Mouse (Mus musculus) forebrain, embryonic 11.5 days (tissue): ENCODE results near the gene Psd4. TPM values are rescaled to one million over a fixed set of nuclear protein-coding genes. Genes with fewer than 3 reads are reported as not detected.
A peak's percentile ranks its signal among the peaks of the same experiment; 100 is the strongest.

Experiments
- ATAC-seq: fragments of 200-750 bp; cut with Nextera tagmentation; replicated peaks from 2 replicates; pipeline ENCODE4 v1.8.0; 2017; ENCODE audit warnings: moderate TSS enrichment; ENCODE audit not compliant: low FRiP score
- DNase-seq: peaks from one replicate; pipeline ENCODE4 v3.0.0-alpha.2; 2017; ENCODE audit warnings: low spot score
- H3K27ac ChIP-seq: fragments of 300-500 bp; sonication (generic); 2 replicates; pipeline ENCODE4 v1.5.1; 2014; ENCODE audit warnings: low read depth, low read length
- H3K27me3 ChIP-seq: fragments of 300-500 bp; sonication (generic); 2 replicates; pipeline ENCODE4 v1.6.1; 2014; ENCODE audit warnings: mild to moderate bottlenecking, low read length, mixed read lengths; ENCODE audit not compliant: control insufficient read depth, insufficient read depth
- H3K36me3 ChIP-seq: fragments of 300-500 bp; sonication (generic); 2 replicates; pipeline ENCODE4 v1.6.1; 2014; ENCODE audit warnings: mild to moderate bottlenecking, low read length, moderate library complexity, mixed read lengths; ENCODE audit not compliant: control insufficient read depth, insufficient read depth
- H3K4me1 ChIP-seq: fragments of 300-500 bp; sonication (generic); replicated peaks from 2 replicates; pipeline ENCODE4 v1.6.1; 2014; ENCODE audit warnings: low read length, mixed read lengths; ENCODE audit not compliant: control insufficient read depth, insufficient read depth
- H3K4me2 ChIP-seq: fragments of 300-500 bp; sonication (generic); 2 replicates; pipeline ENCODE4 v1.6.1; 2014; ENCODE audit warnings: low read depth, mild to moderate bottlenecking, low read length, moderate library complexity, mixed read lengths; ENCODE audit not compliant: severe bottlenecking
- H3K4me3 ChIP-seq: fragments of 300-500 bp; sonication (generic); 2 replicates; pipeline ENCODE4 v1.5.1; 2014; ENCODE audit warnings: low read depth, low read length
- H3K9ac ChIP-seq: fragments of 300-500 bp; sonication (generic); 2 replicates; pipeline ENCODE4 v1.6.1; 2014; ENCODE audit warnings: low read length
- H3K9me3 ChIP-seq: fragments of 300-500 bp; sonication (generic); 2 replicates; pipeline ENCODE4 v1.6.1; 2016; ENCODE audit warnings: low read length, mixed read lengths; ENCODE audit not compliant: control insufficient read depth
- WGBS: fragments of 180-500 bp; shearing (Covaris S2); extraction: QIAGEN DNeasy Blood & Tissue Kit; methylation state at CpG from one replicate; pipeline ENCODE4 v1.1.7; 2014; 5-methylcytosine and 5-hydroxymethylcytosine counted together
- polyA plus RNA-seq: library from polyadenylated mRNA; unstranded; fragments of >200 nt; fragmentation: Nextera tagmentation; extraction: Ambion mirVana; gene quantifications from 2 replicates; pipeline ENCODE4 v1.2.1, GENCODE M21; 2014

Psd4 gene
- polyA plus RNA-seq, 1 experiment from 2014 or later: 0.41 TPM

DNA sequence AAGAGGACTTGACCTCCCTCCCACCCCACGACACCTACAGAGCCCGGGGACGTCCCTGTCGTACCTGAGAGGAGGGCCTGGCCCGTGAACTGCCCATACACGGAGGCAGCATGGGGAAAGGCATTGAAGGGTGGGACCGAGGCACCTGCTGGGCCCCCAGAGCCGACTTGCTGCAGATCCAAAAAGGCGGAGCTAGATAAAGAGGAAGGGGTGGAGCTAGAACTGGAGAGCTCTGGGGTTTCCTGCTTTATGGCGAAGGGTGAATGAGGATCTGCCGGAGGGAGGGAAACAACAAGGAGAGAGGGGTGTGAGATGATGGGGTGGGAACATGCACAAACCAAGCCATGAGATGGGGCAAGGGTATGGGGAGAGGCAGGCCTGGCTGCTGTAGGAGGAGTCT is 68.3 kb downstream of the Psd4 start:
- Histone ChIP-seq H3K4me1 (no peaks in the 10 kb centered on the region), H3K4me2 (no peak overlapping the region), H3K27me3 (peaks cover 12% of the 10 kb centered on the region), H3K36me3 (no peaks in the 10 kb centered on the region), H3K27ac (no peak overlapping the region), H3K9me3 (no peaks in the 10 kb centered on the region), H3K9ac (no peak overlapping the region), H3K4me3 (no peak overlapping the region)
- 85% methylated on average over 11 of the region's 11 CpGs for WGBS
- ATAC-seq (no peak), DNase-seq (no peak)

DNA sequence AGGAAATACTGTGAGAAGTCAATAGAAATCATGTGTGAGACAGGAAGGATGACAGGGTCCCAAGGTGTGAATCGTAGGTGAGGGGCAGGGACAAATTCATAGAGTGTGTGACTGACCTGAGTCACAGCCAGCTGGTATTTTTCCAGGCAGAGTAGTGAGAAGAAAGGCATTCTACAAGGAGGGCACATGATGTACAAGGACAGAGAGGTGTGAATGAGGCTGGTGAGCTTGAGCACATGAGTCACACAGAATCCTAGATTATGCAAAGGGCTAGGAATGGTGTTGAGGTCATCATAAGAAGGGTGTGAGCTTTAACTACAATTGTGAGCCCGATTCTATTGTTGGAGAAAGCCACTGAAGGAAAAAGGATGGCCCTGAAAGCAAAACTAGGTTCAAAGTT is 72.7 kb downstream of the Psd4 start:
- Histone ChIP-seq H3K9ac (no peak overlapping the region), H3K9me3 (no peaks in the 10 kb centered on the region), H3K4me2 (no peak overlapping the region), H3K4me3 (no peak overlapping the region), H3K4me1 (no peaks in the 10 kb centered on the region), H3K27me3 (peaks cover 28% of the 10 kb centered on the region), H3K27ac (no peak overlapping the region), H3K36me3 (no peaks in the 10 kb centered on the region)
- ATAC-seq (no peak), DNase-seq (no peak)
- WGBS: 74% methylated on average over 2 of the region's 2 CpGs

DNA sequence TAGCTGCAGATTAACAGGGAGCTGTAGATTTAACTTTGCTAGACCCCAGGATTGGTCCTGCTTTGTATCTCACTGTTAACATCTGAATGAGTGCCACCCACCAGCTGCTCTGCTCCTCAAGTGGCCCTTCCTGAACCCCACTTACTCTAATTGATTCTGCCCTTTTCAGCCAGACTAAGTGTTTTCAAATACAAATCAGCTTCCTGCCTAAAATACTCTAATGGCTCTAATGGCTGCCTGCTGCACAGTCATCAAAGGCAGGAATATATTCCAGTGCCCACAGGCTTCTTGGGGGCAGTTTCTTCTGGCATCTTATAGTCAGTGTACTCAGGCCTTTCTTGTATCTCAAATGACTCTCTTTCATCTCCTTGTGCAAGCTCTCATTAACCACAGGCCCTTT is 74.5 kb downstream of the Psd4 start:
- Histone ChIP-seq H3K27ac (no peak overlapping the region), H3K9me3 (no peaks in the 10 kb centered on the region)

DNA sequence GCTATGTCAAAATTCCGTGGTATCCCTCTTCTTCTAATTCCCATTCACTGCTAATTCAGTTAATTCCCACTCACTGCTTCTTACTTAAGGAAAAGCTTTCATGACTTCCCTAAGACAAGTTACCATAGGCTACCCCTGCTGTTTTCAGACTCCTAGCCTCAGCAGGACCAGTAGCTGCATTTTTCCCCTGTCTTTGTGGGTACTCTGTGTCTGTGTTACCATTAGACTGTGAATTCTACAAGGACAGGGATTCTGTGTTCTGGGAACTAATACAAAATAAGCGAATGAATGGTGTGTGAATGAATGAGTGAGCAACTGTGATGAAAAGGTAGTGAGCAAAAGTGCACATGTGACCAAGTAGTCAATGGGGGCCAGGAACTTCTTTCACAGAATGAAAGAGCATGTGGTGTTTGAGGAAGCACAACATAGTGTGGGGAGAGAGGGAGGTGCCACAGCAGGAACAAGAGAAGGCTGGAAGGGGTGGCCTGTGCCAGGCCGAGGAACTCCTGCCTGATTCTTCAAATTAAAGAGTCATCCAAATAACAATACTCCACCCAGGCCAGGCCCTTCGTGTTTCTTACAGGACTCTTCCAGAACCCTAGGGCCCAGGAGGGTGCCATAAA is 75.0 kb downstream of the Psd4 start:
- Histone ChIP-seq H3K4me2 (no peak overlapping the region), H3K36me3 (no peaks in the 10 kb centered on the region), H3K27me3 (peaks cover 28% of the 10 kb centered on the region), H3K9ac (no peak overlapping the region), H3K9me3 (no peaks in the 10 kb centered on the region), H3K27ac (no peak overlapping the region), H3K4me1 (no peaks in the 10 kb centered on the region), H3K4me3 (no peak overlapping the region)
- no peak for DNase-seq
- 37% methylated on average over 4 of the region's 4 CpGs for WGBS
- peak; percentile 57 for ATAC-seq

More for the DNA sequence above, 74.5 kb downstream of the Psd4 start:
- no peaks in the 10 kb centered on the region for H3K36me3 ChIP-seq
- no peaks in the 10 kb centered on the region for H3K4me1 ChIP-seq
- ATAC-seq (peak; percentile 73), DNase-seq (no peak)
- H3K9ac ChIP-seq: no peak overlapping the region
- H3K27me3 ChIP-seq: peaks cover 30% of the 10 kb centered on the region
- no peak overlapping the region for H3K4me3 ChIP-seq
- H3K4me2 ChIP-seq: no peak overlapping the region

DNA sequence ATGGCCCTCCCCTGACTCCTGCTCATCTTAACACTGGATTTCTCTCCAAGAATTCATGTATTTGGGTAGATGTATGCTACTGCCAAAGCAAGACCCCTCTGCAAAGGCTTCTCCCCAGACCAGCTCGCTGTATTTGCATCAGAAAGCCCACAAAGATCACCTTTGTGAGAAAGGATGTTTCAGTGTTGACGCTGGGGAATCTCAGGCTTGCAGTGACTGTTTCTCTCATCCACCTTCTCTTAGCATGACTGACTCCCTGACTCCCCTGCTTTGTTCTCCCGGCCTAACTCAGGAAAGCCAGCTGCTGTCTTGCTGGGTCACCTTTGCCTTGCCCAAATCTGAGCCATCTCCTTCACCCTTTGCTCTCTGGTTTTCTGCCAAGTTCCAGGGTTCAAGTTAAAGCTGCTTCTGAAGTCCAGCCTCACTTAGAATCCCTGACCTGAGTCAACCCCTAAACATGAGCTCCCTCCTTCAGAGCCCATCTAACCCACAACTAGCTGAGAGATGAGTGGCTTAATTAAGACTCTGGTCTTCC is 75.9 kb downstream of the Psd4 start:
- Histone ChIP-seq H3K4me2 (no peak overlapping the region), H3K4me1 (no peaks in the 10 kb centered on the region), H3K4me3 (no peak overlapping the region), H3K36me3 (no peaks in the 10 kb centered on the region), H3K9me3 (no peaks in the 10 kb centered on the region), H3K27me3 (peaks cover 27% of the 10 kb centered on the region), H3K27ac (no peak overlapping the region), H3K9ac (no peak overlapping the region)
- WGBS: 44% methylated on average over 3 of the region's 3 CpGs
- DNase-seq: no peak
- ATAC-seq: no peak

DNA sequence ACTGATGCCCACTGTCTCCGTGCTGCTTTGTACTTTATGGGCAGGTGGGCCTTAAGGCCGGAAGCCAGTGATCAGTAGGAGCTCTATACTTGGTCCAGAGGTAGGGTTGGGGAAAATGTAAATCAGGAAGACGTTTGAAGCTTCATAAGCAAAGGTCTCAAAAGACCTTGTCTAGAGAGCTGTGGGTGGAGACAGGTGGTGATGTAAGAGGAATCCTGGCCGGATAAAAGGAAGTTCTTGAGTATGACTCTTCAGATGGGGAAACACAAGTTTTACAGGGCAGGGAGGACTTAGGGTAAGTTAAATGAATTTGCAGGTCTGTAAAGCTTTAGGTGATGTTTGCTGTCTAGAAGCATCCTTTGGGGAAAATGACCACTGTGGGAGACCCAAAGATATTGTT is 81.7 kb downstream of the Psd4 start:
- WGBS: 88% methylated on average over 4 of the region's 4 CpGs

DNA sequence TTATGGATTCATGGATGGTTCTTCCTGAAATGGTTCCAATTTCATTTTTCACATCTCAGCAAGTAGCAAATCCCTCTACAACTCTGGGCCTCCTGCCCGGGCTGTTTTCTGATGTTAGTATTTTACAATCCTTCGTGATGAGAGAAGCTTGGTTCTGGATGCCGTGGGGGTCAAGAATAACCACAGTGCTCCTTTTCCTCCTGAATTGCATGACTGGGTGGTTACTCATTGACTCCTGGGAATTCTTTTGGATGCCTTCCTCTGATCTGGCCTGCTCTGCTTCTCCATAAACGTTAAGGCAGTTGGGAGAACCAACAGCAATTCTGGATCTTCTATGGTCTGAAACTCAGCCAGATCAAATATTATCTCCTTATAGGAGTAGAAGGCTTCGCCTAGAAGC is 85.8 kb downstream of the Psd4 start:
- Histone ChIP-seq H3K4me1 (no peaks in the 10 kb centered on the region), H3K27ac (no peak overlapping the region), H3K9me3 (no peaks in the 10 kb centered on the region), H3K36me3 (no peaks in the 10 kb centered on the region), H3K4me2 (no peak overlapping the region), H3K4me3 (no peak overlapping the region), H3K9ac (no peak overlapping the region), H3K27me3 (no peaks in the 10 kb centered on the region)
- DNase-seq (no peak), ATAC-seq (no peak)
- WGBS: 87% methylated on average over 5 of the region's 5 CpGs

More for the DNA sequence above, 81.7 kb downstream of the Psd4 start:
- no peak overlapping the region for H3K27ac ChIP-seq
- no peaks in the 10 kb centered on the region for H3K36me3 ChIP-seq
- no peak for ATAC-seq
- H3K9ac ChIP-seq: no peak overlapping the region
- no peak for DNase-seq
- no peaks in the 10 kb centered on the region for H3K4me1 ChIP-seq
- H3K27me3 ChIP-seq: peaks cover 7% of the 10 kb centered on the region; the same call in 1 of the 2 replicates
- no peaks in the 10 kb centered on the region for H3K9me3 ChIP-seq
- no peak overlapping the region for H3K4me3 ChIP-seq
- H3K4me2 ChIP-seq: no peak overlapping the region

DNA sequence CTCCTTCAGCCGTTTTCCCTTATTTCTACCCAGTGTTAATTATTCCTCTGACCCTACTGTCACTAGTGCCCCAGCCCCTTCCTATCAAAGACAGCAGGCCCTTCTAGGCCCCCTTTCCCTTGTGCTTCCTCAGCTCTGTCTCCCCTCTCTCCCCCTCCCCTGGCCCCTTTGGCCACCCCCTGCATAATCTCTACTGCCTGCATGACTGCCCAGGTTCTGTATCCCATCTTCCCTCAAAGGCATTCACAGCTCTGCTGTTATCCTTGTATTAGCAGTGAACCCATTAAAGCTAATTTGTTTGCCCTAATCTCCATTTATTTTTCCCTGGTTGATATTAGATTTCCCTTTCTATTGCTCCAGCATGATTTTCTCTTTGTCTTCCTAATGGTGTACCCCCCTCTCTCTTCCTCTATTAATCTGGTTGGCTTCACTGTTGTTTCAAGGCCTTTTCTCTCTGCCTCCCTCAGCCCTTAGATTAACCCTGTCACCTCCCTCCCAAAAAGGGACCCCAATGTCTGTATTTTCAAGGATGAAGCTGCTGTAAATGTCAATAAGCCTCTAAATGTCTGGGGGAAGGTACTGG is 87.1 kb downstream of the Psd4 start:
- 21% methylated on average over 1 of the region's 1 CpGs for WGBS
- no peak overlapping the region for H3K4me3 ChIP-seq
- ATAC-seq: no peak
- H3K9ac ChIP-seq: no peak overlapping the region
- H3K27me3 ChIP-seq: no peaks in the 10 kb centered on the region
- H3K4me2 ChIP-seq: no peak overlapping the region
- H3K9me3 ChIP-seq: no peaks in the 10 kb centered on the region
- H3K4me1 ChIP-seq: no peaks in the 10 kb centered on the region
- no peak overlapping the region for H3K27ac ChIP-seq
- no peak for DNase-seq
- H3K36me3 ChIP-seq: no peaks in the 10 kb centered on the region
